Mouse (Mus musculus) small intestine, adult 2 months (tissue): ENCODE results near the gene Gm9573.

Experiments used
- CTCF ChIP-seq: fragments of 200-500 bp; IDR thresholded peaks from 2 replicates; pipeline ENCODE4 v1.5.1; 2012; ENCODE audit warnings: low read depth, mild to moderate bottlenecking, control low read depth, inconsistent platforms, low read length, moderate library complexity, mixed read lengths; ENCODE audit not compliant: insufficient replicate concordance, insufficient read length; ENCODE audit errors: extremely low read depth
- POLR2A ChIP-seq: fragments of 200-500 bp; IDR thresholded peaks from 2 replicates; pipeline ENCODE4 v1.6.1; 2012; ENCODE audit warnings: low read depth, mild to moderate bottlenecking, control low read depth, inconsistent platforms, low read length, moderate library complexity

DNA sequence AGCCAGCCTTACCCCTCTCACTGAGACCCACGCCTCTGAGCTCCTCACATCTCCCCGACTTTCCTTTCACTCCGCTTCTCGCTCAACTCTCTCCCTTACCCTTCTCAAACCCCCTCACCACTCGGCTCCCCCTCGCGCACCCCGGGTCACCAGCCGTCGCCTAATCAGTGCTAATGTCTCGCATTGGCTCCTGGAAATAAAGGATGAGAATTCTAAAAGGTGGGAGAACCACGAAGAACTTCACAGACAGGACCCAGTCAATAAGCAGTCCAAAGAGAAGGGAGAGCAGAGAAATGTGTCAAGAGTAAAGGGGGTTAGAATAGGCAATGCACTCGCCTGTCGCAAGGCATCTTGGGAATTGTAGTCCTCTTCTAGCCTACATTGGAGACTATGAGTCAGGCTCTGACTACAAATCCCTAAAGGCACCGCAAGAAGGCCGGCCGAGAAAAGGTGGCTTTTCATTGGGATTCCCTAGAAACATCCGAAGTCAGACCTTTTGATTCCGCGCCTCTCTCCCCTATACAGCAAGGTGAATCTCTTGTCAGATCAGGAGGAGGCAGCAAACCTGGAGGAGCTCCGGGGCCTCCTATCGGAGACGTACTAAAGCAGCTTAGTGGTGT is 47.1 kb upstream of the Gm9573 start, which contains the start of gene Gtf2h4:
- TF ChIP-seq POLR2A (no peak), CTCF (no peak)
